Mouse (Mus musculus): Measurements from ENCODE around the gene Lrch3.

- TF ChIP-seq CTCF (conservative IDR thresholded peaks at IDR 0.05; ENCODE audit: low read length) (no peak), NANOG (IDR thresholded peaks at IDR 0.05; ENCODE audit: borderline replicate concordance, low read length) (no peak), POU5F1 (IDR thresholded peaks at IDR 0.05; ENCODE audit: borderline replicate concordance, low read length) (no peak)
Measured at GRCm38 (mm10) chr16:32873366-32873765, 40.5 kb upstream of the Lrch3 start.
